Mouse (Mus musculus): ENCODE data around the gene Zfand3. TPM values are rescaled to one million over a fixed set of nuclear protein-coding genes. Genes with fewer than 3 reads are reported as not detected.

Gene Zfand3
- polyA plus RNA-seq, 1 experiment from 2014 or later = 50.6 TPM

DNA sequence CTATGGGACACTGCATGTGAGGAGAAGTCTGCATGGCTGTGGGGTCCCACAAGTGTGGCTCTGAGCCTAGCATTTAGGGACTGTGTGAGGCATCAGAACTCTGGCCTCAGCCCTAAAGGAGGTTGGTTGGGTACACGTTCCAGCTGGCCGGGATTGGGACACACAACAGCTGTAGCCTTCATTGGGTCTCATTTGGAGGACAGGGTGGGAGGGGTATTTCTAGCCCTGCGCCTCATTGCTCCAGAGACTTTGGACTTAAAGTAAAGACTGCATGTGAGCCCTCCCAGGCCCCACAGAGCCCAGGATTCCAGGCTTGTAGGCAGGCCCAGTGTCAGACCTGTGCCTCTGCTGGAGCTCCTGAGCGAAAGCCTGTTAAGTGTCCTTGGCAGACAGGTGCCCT is 225.9 kb downstream of the Zfand3 start:
- no peak for ATAC-seq (replicated peaks; ENCODE audit: insufficient number of reproducible peaks, low FRiP score, low TSS enrichment, low read depth)
- Histone ChIP-seq H3K27ac (replicated peaks; ENCODE audit: low read depth, low read length) (no peak overlapping the region), H3K4me2 (ENCODE audit: low read depth, low read length) (no peak overlapping the region), H3K36me3 (replicated peaks; ENCODE audit: control insufficient read depth, insufficient read depth, low read depth, low read length) (no peaks in the 10 kb centered on the region), H3K9me3 (replicated peaks; ENCODE audit: control insufficient read depth, low read length) (no peaks in the 10 kb centered on the region), H3K9ac (replicated peaks; ENCODE audit: low read length) (no peak overlapping the region), H3K4me1 (ENCODE audit: control insufficient read depth, insufficient read depth, low read length) (no peaks in the 10 kb centered on the region), H3K27me3 (ENCODE audit: control insufficient read depth, insufficient read depth, low read length) (no peaks in the 10 kb centered on the region), H3K4me3 (ENCODE audit: low read depth, low read length) (no peak overlapping the region)
- 86% methylated on average over 4 of the region's 4 CpGs for WGBS
- DNase-seq (ENCODE audit: low spot score) = no peak

DNA sequence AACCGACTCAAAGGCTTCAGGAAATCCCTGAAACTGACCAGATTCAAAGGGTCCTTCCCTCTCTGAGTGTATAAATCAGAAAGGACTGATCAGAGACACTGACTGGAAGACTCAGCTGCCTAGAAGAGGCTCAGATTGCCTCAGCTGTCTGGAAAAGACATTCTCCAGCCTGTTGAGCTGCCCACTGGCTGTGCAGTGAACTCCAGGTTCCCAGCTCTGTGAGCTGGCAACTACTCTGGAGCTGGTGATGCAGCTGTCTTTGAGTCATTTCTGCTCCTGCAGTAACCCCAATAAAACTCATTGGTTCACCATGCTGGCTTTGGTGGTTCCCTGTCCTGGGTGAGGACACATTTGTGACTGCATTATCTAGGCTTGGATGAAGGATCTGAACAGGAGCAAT is 226.9 kb downstream of the Zfand3 start:
- no peaks in the 10 kb centered on the region for H3K36me3 ChIP-seq (replicated peaks; ENCODE audit: control insufficient read depth, insufficient read depth, low read depth, low read length)
- H3K4me1 ChIP-seq (ENCODE audit: control insufficient read depth, insufficient read depth, low read length) = peaks cover 3% of the 10 kb centered on the region
- H3K4me3 ChIP-seq (ENCODE audit: low read depth, low read length) = no peak overlapping the region
- no peak for ATAC-seq (replicated peaks; ENCODE audit: insufficient number of reproducible peaks, low FRiP score, low TSS enrichment, low read depth)
- H3K4me2 ChIP-seq (ENCODE audit: low read depth, low read length) = no peak overlapping the region
- 76% methylated on average over 1 of the region's 1 CpGs for WGBS
- no peak for DNase-seq (ENCODE audit: low spot score)
- no peaks in the 10 kb centered on the region for H3K9me3 ChIP-seq (replicated peaks; ENCODE audit: control insufficient read depth, low read length)
- H3K27me3 ChIP-seq (ENCODE audit: control insufficient read depth, insufficient read depth, low read length) = no peaks in the 10 kb centered on the region
- H3K27ac ChIP-seq (replicated peaks; ENCODE audit: low read depth, low read length) = no peak overlapping the region
- H3K9ac ChIP-seq (replicated peaks; ENCODE audit: low read length) = no peak overlapping the region

DNA sequence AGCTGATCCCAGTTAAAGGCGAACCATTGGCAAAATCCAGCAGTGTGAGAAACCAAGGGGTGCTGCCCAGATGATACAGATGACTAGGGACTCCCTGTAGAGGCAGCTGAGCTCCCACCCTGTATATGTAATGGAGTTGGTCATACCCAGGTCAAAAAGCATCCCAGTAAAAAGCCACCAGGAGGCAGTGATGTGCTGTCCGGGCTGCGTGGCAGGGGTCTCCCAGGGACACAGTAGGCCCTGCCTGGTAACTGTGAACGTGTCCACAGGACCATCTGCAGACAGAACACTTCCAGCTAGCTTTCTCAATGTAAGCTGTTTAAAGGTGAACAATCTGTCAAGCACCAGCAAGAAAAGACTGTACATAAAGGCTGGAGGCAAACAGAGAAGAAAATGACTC is 228.2 kb downstream of the Zfand3 start:
- 42% methylated on average over 4 of the region's 4 CpGs for WGBS
- ATAC-seq (replicated peaks; ENCODE audit: insufficient number of reproducible peaks, low FRiP score, low TSS enrichment, low read depth) (no peak), DNase-seq (ENCODE audit: low spot score) (peak; percentile 58)
- Histone ChIP-seq H3K9ac (replicated peaks; ENCODE audit: low read length) (no peak overlapping the region), H3K27ac (replicated peaks; ENCODE audit: low read depth, low read length) (no peak overlapping the region), H3K27me3 (ENCODE audit: control insufficient read depth, insufficient read depth, low read length) (no peaks in the 10 kb centered on the region), H3K36me3 (replicated peaks; ENCODE audit: control insufficient read depth, insufficient read depth, low read depth, low read length) (no peaks in the 10 kb centered on the region), H3K4me1 (ENCODE audit: control insufficient read depth, insufficient read depth, low read length) (peaks cover 4% of the 10 kb centered on the region), H3K9me3 (replicated peaks; ENCODE audit: control insufficient read depth, low read length) (no peaks in the 10 kb centered on the region), H3K4me2 (ENCODE audit: low read depth, low read length) (no peak overlapping the region), H3K4me3 (ENCODE audit: low read depth, low read length) (no peak overlapping the region)

DNA sequence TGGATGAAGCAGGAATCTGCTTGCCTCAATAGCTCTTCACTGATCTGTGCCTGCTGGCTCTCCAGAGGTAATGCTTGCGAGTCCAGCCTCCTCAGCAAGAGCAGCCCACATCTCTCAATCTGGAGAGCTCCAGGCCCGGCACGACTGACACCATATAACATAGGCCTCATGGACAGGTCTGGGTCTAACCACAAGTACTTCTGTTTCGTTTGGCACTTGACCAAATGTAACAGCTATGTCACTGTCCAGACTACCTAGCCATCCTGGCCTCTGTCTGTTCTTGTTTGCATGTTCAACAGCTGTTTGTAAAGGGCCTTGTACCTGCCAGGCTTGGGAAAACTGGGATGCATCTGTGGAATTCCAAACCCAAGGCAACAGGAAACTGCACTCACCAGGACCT is 230.8 kb downstream of the Zfand3 start:
- no peak for DNase-seq (ENCODE audit: low spot score)
- Histone ChIP-seq H3K27me3 (ENCODE audit: control insufficient read depth, insufficient read depth, low read length) (no peaks in the 10 kb centered on the region), H3K9ac (replicated peaks; ENCODE audit: low read length) (no peak overlapping the region), H3K27ac (replicated peaks; ENCODE audit: low read depth, low read length) (no peak overlapping the region), H3K4me1 (ENCODE audit: control insufficient read depth, insufficient read depth, low read length) (peaks cover 4% of the 10 kb centered on the region), H3K4me2 (ENCODE audit: low read depth, low read length) (no peak overlapping the region), H3K4me3 (ENCODE audit: low read depth, low read length) (no peak overlapping the region), H3K36me3 (replicated peaks; ENCODE audit: control insufficient read depth, insufficient read depth, low read depth, low read length) (no peaks in the 10 kb centered on the region), H3K9me3 (replicated peaks; ENCODE audit: control insufficient read depth, low read length) (no peaks in the 10 kb centered on the region)
- no peak for ATAC-seq (replicated peaks; ENCODE audit: insufficient number of reproducible peaks, low FRiP score, low TSS enrichment, low read depth)
- WGBS = 82% methylated on average over 4 of the region's 4 CpGs

DNA sequence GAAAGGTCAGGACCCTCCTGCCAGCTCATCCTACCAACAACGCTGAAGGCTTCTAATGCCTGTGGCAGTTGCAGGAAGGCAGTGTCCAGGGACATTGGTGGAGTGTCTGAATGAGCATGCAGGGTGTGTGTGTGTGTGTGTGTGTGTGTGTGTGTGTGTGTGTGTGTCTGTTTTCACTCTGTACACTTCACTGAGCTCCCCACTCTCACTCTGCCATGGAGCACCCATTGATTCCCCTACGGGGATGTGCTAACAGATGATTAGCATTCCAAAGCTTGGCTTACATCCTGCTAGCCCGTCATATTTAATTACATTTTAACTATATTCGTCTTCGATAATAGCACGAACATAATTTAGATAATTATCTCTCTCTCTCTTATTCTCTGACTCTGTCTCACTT is 232.1 kb downstream of the Zfand3 start:
- DNase-seq (ENCODE audit: low spot score) (no peak), ATAC-seq (replicated peaks; ENCODE audit: insufficient number of reproducible peaks, low FRiP score, low TSS enrichment, low read depth) (no peak)
- H3K4me3 ChIP-seq (ENCODE audit: low read depth, low read length) = no peak overlapping the region
- H3K4me1 ChIP-seq (ENCODE audit: control insufficient read depth, insufficient read depth, low read length) = peaks cover 4% of the 10 kb centered on the region
- H3K9me3 ChIP-seq (replicated peaks; ENCODE audit: control insufficient read depth, low read length) = no peaks in the 10 kb centered on the region
- H3K36me3 ChIP-seq (replicated peaks; ENCODE audit: control insufficient read depth, insufficient read depth, low read depth, low read length) = no peaks in the 10 kb centered on the region
- H3K27ac ChIP-seq (replicated peaks; ENCODE audit: low read depth, low read length) = no peak overlapping the region
- H3K4me2 ChIP-seq (ENCODE audit: low read depth, low read length) = no peak overlapping the region
- WGBS = 31% methylated on average over 6 of the region's 6 CpGs
- no peaks in the 10 kb centered on the region for H3K27me3 ChIP-seq (ENCODE audit: control insufficient read depth, insufficient read depth, low read length)
- H3K9ac ChIP-seq (replicated peaks; ENCODE audit: low read length) = no peak overlapping the region

DNA sequence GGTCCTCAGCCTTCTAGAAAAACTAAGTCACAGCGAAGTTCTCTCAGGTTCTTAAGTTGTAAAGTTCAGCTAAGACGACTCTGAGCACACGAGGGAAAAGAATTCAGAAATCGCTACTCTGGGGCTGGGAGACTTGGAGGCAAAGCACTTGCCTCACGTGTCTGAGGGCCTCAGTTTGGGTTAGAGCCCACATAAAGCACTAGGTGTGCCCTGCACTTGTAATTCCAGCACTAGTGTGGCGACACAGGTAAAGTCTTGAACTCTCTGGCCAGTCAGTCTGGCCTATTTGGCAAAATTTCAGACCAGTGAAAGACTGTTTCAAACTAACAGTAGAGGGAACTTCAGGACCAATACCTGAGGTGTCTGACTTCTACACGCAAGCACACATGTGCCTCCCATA is 233.1 kb downstream of the Zfand3 start:
- Histone ChIP-seq H3K27ac (replicated peaks; ENCODE audit: low read depth, low read length) (no peak overlapping the region), H3K4me1 (ENCODE audit: control insufficient read depth, insufficient read depth, low read length) (peaks cover 4% of the 10 kb centered on the region), H3K4me3 (ENCODE audit: low read depth, low read length) (no peak overlapping the region), H3K36me3 (replicated peaks; ENCODE audit: control insufficient read depth, insufficient read depth, low read depth, low read length) (no peaks in the 10 kb centered on the region), H3K9ac (replicated peaks; ENCODE audit: low read length) (no peak overlapping the region), H3K9me3 (replicated peaks; ENCODE audit: control insufficient read depth, low read length) (no peaks in the 10 kb centered on the region), H3K4me2 (ENCODE audit: low read depth, low read length) (no peak overlapping the region), H3K27me3 (ENCODE audit: control insufficient read depth, insufficient read depth, low read length) (no peaks in the 10 kb centered on the region)
- ATAC-seq (replicated peaks; ENCODE audit: insufficient number of reproducible peaks, low FRiP score, low TSS enrichment, low read depth) (no peak), DNase-seq (ENCODE audit: low spot score) (no peak)
- WGBS = 89% methylated on average over 7 of the region's 7 CpGs

DNA sequence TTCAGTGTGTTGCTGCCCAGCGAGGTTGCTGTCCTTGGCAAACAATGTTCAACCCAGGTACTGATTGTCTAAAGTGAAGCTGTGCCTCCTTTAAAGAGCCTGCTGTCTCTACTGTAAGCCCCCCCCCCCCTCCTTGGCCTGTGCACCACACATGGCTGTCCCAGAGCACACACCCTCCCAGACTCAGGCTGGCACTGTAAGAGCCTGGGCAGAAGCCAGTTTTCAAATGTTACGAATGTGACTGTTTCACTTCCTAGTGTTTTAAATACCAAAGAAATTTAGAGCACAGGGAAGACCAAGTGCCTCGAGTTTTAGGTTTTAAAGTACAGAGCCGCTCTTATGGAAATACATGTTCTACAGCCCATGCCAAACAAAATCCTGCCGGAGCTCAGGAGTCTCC is 234.9 kb downstream of the Zfand3 start:
- Histone ChIP-seq H3K36me3 (replicated peaks; ENCODE audit: control insufficient read depth, insufficient read depth, low read depth, low read length) (no peaks in the 10 kb centered on the region), H3K27ac (replicated peaks; ENCODE audit: low read depth, low read length) (no peak overlapping the region), H3K4me3 (ENCODE audit: low read depth, low read length) (no peak overlapping the region), H3K4me1 (ENCODE audit: control insufficient read depth, insufficient read depth, low read length) (peaks cover 4% of the 10 kb centered on the region), H3K27me3 (ENCODE audit: control insufficient read depth, insufficient read depth, low read length) (no peaks in the 10 kb centered on the region), H3K4me2 (ENCODE audit: low read depth, low read length) (no peak overlapping the region), H3K9me3 (replicated peaks; ENCODE audit: control insufficient read depth, low read length) (no peaks in the 10 kb centered on the region), H3K9ac (replicated peaks; ENCODE audit: low read length) (no peak overlapping the region)
- no peak for DNase-seq (ENCODE audit: low spot score)
- WGBS = 84% methylated on average over 5 of the region's 5 CpGs
- ATAC-seq (replicated peaks; ENCODE audit: insufficient number of reproducible peaks, low FRiP score, low TSS enrichment, low read depth) = no peak

DNA sequence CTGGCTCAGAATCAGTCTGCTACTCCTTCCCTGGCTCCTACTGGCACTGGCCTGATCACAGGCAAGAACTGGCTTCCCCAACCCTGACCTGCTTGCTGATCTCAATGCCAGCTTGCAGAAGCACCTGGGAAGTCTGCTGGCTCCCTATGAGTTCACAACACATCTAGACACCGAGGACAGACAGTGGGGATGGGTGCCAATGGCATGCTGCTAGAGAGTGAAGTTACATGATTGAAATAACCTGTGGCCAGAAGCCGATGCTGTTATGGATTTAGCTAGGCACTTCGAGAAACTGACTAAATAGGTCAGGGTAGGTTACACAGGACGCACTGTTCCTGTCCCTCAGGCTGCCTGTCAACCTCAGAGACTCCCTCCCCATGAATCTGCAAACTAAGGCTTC is 236.1 kb downstream of the Zfand3 start:
- H3K9me3 ChIP-seq (replicated peaks; ENCODE audit: control insufficient read depth, low read length) = no peaks in the 10 kb centered on the region
- no peak overlapping the region for H3K27ac ChIP-seq (replicated peaks; ENCODE audit: low read depth, low read length)
- WGBS = 75% methylated on average over 4 of the region's 4 CpGs
- H3K27me3 ChIP-seq (ENCODE audit: control insufficient read depth, insufficient read depth, low read length) = no peaks in the 10 kb centered on the region
- no peak overlapping the region for H3K4me3 ChIP-seq (ENCODE audit: low read depth, low read length)
- H3K36me3 ChIP-seq (replicated peaks; ENCODE audit: control insufficient read depth, insufficient read depth, low read depth, low read length) = no peaks in the 10 kb centered on the region
- peaks cover 4% of the 10 kb centered on the region for H3K4me1 ChIP-seq (ENCODE audit: control insufficient read depth, insufficient read depth, low read length)
- ATAC-seq (replicated peaks; ENCODE audit: insufficient number of reproducible peaks, low FRiP score, low TSS enrichment, low read depth) (no peak), DNase-seq (ENCODE audit: low spot score) (no peak)
- H3K4me2 ChIP-seq (ENCODE audit: low read depth, low read length) = no peak overlapping the region
- no peak overlapping the region for H3K9ac ChIP-seq (replicated peaks; ENCODE audit: low read length)
